Mouse (Mus musculus) cortical plate, adult 2 months (tissue): ENCODE measurements at regions not wholly inside any gene's neighbourhood (a gene's known extent, or its start where the extent isn't known, plus 50 kb on each side); places are given as distances from the start of the nearest gene placed in this dataset.

Experiments
- CTCF ChIP-seq: fragments of 200-500 bp; IDR thresholded peaks from 2 replicates; pipeline ENCODE4 v1.5.1; 2011; ENCODE audit warnings: mild to moderate bottlenecking, control low read depth, low read length; ENCODE audit not compliant: insufficient read depth; ENCODE audit errors: extremely low read depth
- POLR2A ChIP-seq: fragments of 200-500 bp; IDR thresholded peaks from 2 replicates; pipeline ENCODE4 v1.6.1; 2011; ENCODE audit warnings: mild to moderate bottlenecking, low read length, control low read depth; ENCODE audit not compliant: insufficient read depth; ENCODE audit errors: extremely low read depth

GRCm38 (mm10) chr14:106681193-106681592 is 575.2 kb downstream of the Trim52 start:
- TF ChIP-seq CTCF (no peak), POLR2A (no peak)
